Mouse (Mus musculus) left cerebral cortex, postnatal 25 days (tissue): ENCODE measurements around the gene Myo18b. TPM values are rescaled to one million over a fixed set of nuclear protein-coding genes. Genes with fewer than 3 reads are reported as not detected.

ENCODE experiments used
- DNase-seq, 2 experiments: peaks; one replicate each; pipeline ENCODE4 v3.0.0; 2022; ENCODE audit warnings: low spot score in 2 of 2, mixed read lengths in 1 of 2
- intact Hi-C: fragments of 180-260 bp; cut with DNase I; formaldehyde crosslinking; loops from one replicate; pipeline ENCODE4 v1.15.1; 2025
- total RNA-seq, 2 experiments: library from RNA; stranded (reverse); gene quantifications; 2 replicates each; pipeline ENCODE4 v1.2.3; 2021

Gene Myo18b
- total RNA-seq, 2 experiments from 2014 or later = 1.2 to 1.9 TPM

DNA sequence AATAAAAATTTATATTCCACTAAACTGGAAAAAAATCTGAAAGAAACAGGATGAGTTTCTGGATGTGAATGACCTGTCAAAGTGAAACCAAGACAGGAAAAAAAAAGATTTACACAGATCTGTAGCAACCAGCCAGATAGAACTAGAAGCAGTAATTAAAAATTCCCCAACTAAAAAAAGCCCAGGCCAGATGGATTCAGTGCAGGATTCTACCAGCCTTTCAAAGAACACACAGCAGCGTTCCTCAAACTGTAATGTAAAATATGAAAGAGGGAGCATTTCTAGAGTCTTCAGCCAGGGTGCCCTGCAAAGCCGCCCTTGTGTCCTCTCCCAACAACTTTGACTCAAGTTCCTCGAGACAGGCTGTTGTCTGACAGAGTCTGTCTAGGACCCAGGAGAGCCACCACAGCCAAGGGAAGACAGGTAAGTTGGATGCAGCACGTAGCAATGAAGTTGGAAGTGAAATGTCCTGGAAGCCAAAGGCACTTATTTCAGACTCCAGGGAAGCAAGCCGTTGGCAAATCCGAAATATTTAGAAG lies 246.9 kb downstream of the Myo18b start:
- peak; percentile 28 to 78 for DNase-seq

DNA sequence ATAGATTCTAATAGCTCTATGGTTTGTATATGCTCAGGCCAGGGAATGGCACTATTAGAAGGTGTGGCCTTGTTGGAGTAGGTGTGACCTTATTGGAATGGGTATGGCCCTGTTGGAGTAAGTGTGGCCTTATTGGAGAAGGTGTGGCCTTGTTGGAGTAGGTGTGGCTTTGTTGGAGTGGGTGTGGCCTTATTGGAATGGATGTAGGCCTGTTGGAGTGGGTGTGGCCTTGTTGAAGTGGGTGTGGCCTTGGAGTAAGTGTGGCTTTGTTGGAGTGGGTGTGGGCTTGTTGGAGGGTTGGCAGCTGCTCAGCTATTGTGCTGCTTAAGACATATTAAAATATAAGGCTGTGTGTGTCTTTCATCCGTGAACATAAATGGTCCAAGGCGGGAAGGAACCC lies 249.3 kb downstream of the Myo18b start:
- intact Hi-C loops = loop anchor here (5.0 kb wide), 2 partner anchors 135 to 175 kb away; no protein-coding TSS in a partner anchor
- DNase-seq = no peak

More for the DNA sequence above, 246.9 kb downstream of the Myo18b start:
- intact Hi-C loops = loop anchor here (5.0 kb wide), 2 partner anchors 133 to 177 kb away; no protein-coding TSS in a partner anchor

DNA sequence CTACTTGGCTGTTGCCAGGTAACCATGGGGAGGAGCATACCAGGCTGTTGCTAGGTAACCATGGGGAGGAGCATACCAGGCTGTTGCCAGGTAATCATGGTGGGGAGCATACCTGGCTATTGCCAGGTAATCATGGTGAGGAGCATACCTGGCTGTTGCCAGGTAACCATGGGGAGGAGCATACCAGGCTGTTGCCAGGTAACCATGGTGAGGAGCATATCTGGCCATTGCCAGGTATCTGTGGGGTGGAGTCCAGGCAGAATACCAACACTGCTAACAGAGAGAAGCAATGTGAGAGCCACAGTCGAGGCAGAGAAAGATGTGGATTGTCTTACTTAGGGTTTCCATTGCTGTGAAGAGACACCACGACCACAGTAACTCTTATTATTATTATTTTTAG lies 250.6 kb downstream of the Myo18b start:
- intact Hi-C loops = loop anchor here (5.0 kb wide), 2 partner anchors 137 to 173 kb away; no protein-coding TSS in a partner anchor
- DNase-seq = no peak

DNA sequence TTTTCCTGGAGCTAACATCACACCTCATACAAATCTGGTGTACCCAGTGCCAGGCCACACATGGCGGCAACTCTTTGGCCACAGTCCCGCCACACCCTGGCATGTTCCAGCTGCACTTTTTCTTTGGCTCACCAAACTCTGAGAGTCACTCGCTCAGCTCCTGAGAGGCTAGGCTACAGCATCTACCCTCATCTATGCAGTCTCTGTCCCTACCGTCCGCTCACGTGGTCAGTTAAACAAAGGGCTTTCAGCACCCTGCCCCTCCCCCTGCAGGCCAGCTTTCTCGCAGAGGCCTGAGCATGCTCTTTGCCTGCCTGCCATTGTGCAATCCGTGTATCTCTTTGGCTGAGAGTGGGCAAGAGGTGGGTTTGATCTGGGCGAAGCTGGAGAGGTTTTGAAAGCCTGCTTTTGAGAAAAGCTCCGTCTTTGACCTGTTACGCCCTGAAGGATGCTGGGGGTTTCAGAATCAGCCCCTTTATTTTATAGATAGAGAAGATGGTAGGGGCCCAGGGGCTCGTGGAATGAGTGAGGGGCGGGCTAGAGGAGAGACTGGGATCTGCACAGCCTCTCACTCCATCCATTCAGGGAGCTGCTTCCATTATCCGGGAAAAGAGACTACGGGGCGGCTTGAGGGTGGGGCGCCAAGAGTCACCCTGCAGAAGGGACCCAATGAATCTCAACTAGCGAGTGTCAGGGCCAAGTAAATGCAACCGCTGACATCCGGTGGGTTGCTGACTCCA lies 252.5 kb downstream of the Myo18b start:
- peak in 1 of 2 experiments; percentile 50 for DNase-seq
- intact Hi-C loops = loop anchor here (5.0 kb wide), 1 partner anchor 66 kb away; the partner anchor contains the start of gene Sez6l

DNA sequence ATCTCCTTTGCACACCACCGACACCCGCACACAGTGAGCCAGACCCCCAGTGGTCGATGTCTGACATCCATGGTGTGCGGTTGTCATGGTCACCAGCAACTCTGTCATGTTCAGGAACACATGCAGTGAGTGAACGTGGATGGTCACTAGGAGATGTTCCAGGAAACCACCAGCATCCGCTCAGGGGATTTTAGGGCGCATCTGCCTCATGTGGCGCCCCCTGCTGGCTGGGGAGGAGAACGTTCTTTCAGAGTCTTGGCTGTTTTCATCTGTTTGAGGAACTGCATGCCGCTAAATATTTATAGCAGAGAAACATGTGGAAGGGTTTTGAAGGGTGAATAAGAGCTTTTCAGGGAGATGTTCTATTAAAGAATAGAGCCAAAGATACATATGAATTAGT lies 253.4 kb downstream of the Myo18b start:
- DNase-seq = peak in 1 of 2 experiments; percentile 26
- intact Hi-C loops = loop anchor here (5.0 kb wide), 1 partner anchor 65 kb away; the partner anchor contains the start of gene Sez6l

DNA sequence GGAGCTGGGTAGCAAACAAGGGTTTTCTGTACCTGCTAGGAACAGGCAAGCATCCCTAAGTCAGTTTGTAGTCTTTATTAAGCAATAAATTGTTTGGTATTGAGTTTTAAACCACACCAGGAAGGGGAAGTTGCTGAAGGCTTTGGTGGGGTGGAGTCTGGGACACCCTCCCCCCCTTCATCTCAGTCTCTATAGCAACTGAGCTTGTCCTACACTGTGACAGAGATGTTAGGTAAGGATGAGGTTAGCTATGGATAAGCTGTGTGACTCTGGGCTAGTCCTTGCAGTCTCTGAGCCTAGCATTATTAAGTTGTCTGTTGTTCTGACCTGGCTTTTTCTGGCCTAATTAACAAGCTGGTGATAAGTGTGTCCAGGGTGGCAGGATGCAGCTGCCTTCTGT lies 254.4 kb downstream of the Myo18b start:
- intact Hi-C loops = loop anchor here (5.0 kb wide), 1 partner anchor 64 kb away; the partner anchor contains the start of gene Sez6l
- no peak for DNase-seq

DNA sequence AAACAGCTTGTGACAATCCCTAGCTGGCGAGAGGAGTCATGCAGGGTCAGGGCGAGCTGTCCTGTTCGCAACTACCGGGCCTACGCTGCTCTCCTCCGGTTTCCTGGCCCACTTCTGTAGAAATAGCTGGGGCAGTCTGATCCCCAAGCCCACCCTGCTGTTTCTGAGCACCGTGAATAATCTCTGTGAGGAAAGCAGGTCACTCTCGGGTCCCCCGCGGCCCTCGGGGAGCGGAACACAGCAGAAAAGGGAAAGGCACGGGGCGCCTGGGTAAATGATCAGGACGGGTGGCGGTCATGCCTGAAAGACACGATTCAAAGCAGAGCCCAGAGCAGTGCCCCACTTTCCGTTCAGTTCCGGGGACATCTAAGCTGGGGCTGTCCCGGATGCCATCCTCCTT lies 255.0 kb downstream of the Myo18b start:
- no peak for DNase-seq
- intact Hi-C loops = loop anchor here (5.0 kb wide), 1 partner anchor 64 kb away; the partner anchor contains the start of gene Sez6l

DNA sequence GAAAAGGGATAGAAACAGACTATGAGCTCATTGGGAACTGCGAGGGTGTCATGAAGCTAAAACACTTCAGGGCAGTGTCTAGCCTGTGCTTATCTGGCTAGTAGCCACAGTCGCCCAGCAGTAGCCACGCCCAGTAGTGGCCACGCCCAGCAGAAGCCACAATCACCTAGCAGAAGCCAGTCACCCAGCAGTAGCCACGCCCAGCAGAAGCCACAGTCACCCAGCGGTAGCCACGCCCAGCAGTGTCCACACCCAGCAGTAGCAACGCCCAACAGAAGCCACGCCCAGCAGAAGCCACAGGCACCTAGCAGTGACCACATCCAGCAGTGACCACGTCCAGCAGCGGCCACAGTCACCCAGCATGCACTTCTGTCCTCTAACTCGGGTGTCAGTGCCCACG lies 255.5 kb downstream of the Myo18b start:
- intact Hi-C loops = loop anchor here (5.0 kb wide), 1 partner anchor 63 kb away; the partner anchor contains the start of gene Sez6l
- no peak for DNase-seq

Other genes starting within 250 kb of the Myo18b start
- 10 to 100 TPM; 64.5 to 72.0 TPM for gene Grk3, start 119.4 kb upstream of the Myo18b start, total RNA-seq
- gene Crybb2, start 173.8 kb upstream of the Myo18b start, total RNA-seq = not detected
- 1 to 10 TPM in 1 of 2 experiments, under 1 TPM in 1; 0.69 to 1.7 TPM for gene Crybb3, start 185.2 kb upstream of the Myo18b start, total RNA-seq